Mouse (Mus musculus): ENCODE data around the gene Tmod2.
"Not testable (repeated sequence)": the region's sequence is repeated elsewhere in the genome, so short reads cannot be mapped to it uniquely, and the experiment has no call there.

Tmod2 gene

DNA sequence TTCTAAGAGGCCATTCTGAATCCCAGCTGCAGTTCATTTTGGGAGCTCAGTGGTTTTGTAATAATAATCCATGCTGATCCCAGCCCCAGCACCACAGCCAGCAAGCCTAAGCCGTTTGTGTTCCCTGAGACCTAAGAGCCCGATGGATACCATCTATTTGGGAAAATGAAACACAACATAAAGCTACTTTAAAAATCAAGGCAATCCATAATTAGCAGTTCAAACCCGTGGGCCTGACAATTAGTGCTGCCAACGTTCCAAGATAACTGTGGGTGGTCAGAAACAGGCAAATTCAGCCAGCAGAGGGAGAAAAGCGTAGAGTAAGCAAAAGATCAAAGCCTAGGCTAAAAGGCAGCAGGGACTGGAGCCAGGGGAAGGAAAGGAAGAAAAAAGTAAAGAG lies 59.8 kb downstream of the Tmod2 start:
- DNase-seq (ENCODE audit: low read depth, low spot score), result no peak

- DNase-seq (ENCODE audit: low read depth, low spot score), result no peak
Measured at GRCm38 (mm10) chr9:75549010-75549409, 62.1 kb downstream of the Tmod2 start.

DNA sequence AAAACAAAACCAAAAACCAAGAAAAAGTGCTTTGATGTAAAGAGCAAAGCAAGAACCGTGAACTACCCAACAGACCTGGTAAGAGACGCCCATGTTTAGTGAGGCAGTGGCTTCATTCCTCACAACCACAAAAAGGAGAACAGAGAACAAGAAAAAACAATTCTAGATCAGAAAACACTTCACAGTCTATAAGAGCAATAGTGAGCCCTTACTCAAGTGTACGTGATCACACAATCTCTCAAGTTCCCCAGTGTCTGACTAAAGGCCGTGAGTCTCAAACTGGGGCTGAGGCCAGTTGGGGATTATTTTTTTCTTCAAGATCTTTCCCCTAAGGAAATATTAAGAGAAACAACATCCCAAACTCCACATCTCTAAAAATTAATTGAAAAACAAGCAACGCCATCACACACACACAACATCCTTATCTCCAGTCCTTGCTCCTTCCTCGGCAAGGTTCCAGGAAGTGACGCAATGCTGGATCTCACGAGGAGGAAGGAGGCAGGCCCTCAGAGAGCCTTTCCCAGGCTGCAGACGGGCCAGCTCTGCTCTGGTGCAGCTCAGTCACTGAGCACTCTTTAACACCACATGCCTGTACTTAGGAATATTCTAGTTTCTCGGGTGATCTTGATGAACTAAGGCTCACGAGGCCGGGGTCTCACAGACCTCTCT lies 64.1 kb downstream of the Tmod2 start:
- peak; percentile 45 for DNase-seq (ENCODE audit: low read depth, low spot score)

DNA sequence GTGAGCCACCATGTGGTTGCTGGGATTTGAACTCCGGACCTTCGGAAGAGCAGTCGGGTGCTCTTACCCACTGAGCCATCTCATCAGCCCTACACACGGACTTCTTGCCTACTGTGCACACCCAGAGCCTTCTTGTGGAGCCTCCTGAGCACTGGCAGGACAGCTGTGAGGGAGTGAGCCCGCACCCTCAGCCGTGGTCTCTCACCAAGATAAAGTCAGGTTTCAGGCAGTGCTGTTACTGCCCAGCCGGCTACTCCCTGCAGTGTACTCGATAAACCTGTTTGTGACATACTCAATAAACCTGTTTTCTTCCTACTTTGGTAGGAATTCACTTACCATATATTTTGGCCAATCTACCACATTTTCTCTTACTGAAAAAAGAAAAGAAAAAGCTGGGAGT lies 65.6 kb downstream of the Tmod2 start:
- DNase-seq (ENCODE audit: low read depth, low spot score), result no peak

DNA sequence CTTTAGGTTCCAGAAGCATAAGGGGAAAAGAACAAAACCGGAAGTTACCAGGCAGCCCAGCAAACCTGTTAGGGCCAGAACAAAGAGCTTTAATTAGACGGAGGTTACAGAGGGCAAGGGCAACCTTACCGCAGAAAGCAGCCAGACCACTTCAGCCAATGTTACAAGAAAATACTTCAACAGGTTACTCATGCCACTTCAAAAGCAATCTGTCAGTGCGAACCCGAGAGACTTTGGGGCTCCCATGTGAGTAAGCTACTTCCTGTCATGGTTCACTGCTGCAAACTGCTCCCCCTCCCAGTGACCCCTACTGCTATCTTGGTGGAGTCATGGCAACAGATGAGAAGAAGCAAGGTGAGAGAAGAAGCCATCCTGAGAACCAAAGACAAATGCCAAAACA lies 69.6 kb downstream of the Tmod2 start:
- DNase-seq (ENCODE audit: low read depth, low spot score), result peak; percentile 63

DNA sequence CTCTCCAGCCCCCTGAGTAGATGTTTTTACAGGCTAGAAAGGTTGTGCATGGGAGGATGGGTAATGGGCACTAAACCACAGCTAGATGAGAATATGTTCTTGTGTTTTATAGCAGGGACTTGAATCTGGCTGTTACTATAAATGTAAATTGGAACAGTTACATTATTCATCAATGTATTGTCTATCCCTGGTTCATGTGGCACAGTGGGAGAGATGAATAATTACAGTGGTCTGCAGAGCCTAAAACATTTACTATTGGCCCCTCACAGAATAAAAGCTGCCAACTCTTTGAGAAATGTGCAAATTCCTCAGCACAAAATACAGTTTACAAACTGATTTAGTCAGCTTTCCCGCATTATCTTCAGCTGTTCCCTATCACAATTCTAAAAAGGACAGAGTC lies 74.7 kb downstream of the Tmod2 start:
- DNase-seq (ENCODE audit: low read depth, low spot score), result no peak

GRCm38 (mm10) chr9:75534431-75534962 lies 76.6 kb downstream of the Tmod2 start:
- no peak for DNase-seq (ENCODE audit: low read depth, low spot score)

GRCm38 (mm10) chr9:75532989-75533388 lies 78.1 kb downstream of the Tmod2 start:
- DNase-seq (ENCODE audit: low read depth, low spot score), result not testable (repeated sequence)

DNA sequence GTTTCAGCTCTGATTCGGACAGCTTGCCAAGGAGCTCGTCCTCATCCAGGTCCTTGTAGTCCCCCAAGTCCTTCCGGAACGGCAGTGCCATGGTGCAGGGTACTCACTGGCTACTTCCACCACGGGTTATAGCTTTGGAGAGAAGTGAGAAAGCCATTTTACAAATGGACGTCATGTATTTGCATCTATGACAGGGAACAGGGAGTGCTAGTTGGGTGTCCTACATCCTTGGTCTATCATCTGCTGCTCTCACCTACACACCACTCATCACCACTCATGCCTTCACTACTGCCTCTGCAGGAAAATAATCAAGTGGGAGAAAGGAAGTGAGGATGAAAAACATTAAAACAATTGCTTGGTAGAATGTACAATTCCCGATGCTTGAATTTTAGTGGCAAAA lies 78.7 kb downstream of the Tmod2 start:
- no peak for DNase-seq (ENCODE audit: low read depth, low spot score)

DNA sequence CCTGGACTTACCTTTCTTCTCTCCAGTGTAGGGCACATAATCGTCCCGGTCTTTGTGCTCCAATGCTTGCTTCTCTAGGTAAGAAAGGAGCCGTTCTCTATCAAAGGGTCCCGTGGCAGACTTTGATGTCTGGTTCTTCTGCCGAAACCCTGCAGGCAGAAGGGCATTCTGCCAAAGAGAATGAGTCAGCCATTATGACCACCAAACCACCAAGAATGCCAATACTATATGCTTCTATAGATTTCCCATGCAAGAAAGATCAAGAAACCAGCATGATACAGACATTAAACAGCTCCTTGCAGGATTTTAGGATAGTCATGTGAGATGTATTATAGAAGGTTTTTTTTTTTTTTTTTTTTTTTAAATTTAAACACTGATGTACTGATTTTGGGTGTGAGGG lies 81.8 kb downstream of the Tmod2 start:
- no peak for DNase-seq (ENCODE audit: low read depth, low spot score)

GRCm38 (mm10) chr9:75528096-75528495 lies 83.0 kb downstream of the Tmod2 start:
- peak; percentile 17 for DNase-seq (ENCODE audit: low read depth, low spot score)

GRCm38 (mm10) chr9:75527368-75528059 lies 83.6 kb downstream of the Tmod2 start:
- DNase-seq (ENCODE audit: low read depth, low spot score), result no peak

DNA sequence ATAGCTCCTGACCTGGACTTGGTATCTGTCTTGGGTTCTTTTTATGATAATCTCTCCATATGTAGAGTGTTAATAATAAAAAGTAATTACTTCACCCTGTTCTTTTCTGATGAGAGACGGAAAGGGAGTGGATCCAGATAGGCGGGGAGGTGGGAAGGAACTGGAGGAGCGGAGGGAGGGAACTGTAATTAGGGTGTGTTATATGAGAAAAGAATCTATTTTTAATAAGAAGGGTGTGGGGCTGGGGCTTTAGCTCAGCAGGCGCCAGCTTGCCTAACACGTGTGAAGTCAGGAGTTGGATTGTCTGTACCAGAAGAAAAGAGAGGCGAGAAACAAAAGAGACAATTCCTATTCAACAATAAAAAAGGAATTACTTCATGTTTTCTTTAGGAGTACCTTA lies 87.5 kb downstream of the Tmod2 start:
- DNase-seq (ENCODE audit: low read depth, low spot score), result no peak

GRCm38 (mm10) chr9:75522217-75522616 lies 88.9 kb downstream of the Tmod2 start:
- no peak for DNase-seq (ENCODE audit: low read depth, low spot score)

GRCm38 (mm10) chr9:75521788-75522187 lies 89.3 kb downstream of the Tmod2 start:
- DNase-seq (ENCODE audit: low read depth, low spot score), result peak; percentile 78

DNA sequence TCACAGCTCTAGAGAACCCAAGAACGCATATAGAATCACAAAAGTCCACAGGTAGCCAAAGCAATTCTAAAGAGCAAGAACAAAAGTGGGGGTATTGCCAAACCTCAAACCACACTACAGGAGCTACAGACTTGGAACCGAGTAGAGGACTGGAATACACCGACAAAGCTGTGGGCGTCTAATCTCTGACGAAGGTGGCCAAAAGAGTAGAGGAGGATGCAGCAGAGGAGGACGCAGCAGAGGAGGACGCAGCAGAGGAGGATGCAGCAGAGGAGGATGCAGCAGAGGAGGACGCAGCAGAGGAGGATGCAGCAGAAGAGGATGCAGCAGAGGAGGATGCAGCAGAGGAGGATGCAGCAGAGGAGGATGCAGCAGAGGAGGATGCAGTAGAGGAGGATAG lies 90.2 kb downstream of the Tmod2 start:
- no peak for DNase-seq (ENCODE audit: low read depth, low spot score)

DNA sequence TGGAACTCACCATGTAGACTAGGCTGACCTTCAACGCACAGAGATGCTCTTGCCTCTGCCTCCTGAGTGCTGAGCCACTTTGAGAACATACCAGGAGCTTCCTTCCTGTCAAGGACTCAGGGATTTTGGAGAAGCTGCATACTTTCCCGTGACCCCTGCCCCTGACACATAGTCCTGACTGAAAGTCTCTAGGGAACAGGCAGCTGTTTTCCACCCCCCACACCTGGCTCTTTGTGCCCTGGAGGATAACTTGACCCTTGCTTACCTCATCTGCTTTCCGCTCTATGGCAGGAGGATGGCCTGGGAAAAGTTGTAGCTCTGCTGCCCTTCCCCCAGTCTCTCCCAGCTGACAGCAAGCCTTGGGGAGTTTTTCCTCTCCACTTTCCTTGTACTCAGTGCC lies 93.4 kb downstream of the Tmod2 start:
- DNase-seq (ENCODE audit: low read depth, low spot score), result no peak

Data from CD4-positive, CD25-positive, alpha-beta regulatory T cell, adult 2 months (primary cell).